Mouse (Mus musculus) liver, embryonic 15.5 days (tissue): ENCODE results near the gene Gm10130. TPM values are rescaled to one million over a fixed set of nuclear protein-coding genes. Genes with fewer than 3 reads are reported as not detected.
"Not testable (repeated sequence)": the region's sequence is repeated elsewhere in the genome, so short reads cannot be mapped to it uniquely, and the experiment has no call there.

Source experiments
- ATAC-seq: fragments of 200-750 bp; cut with Nextera tagmentation; 2 replicates; pipeline ENCODE4 v1.8.0; 2017; ENCODE audit warnings: moderate number of reproducible peaks, mild to moderate bottlenecking, moderate library complexity; ENCODE audit not compliant: insufficient read depth
- H3K27ac ChIP-seq: fragments of 300-500 bp; sonication (generic); replicated peaks from 2 replicates; pipeline ENCODE4 v1.5.1; 2015; ENCODE audit warnings: mild to moderate bottlenecking, inconsistent platforms
- H3K27me3 ChIP-seq: fragments of 300-500 bp; sonication (generic); 2 replicates; pipeline ENCODE4 v1.6.1; 2015; ENCODE audit warnings: mild to moderate bottlenecking, inconsistent platforms
- H3K36me3 ChIP-seq: fragments of 300-500 bp; sonication (generic); replicated peaks from 2 replicates; pipeline ENCODE4 v1.6.1; 2015; ENCODE audit warnings: moderate library complexity, mild to moderate bottlenecking, inconsistent platforms
- H3K4me1 ChIP-seq: fragments of 300-500 bp; sonication (generic); replicated peaks from 2 replicates; pipeline ENCODE4 v1.6.1; 2015; ENCODE audit warnings: inconsistent platforms
- H3K4me2 ChIP-seq: fragments of 300-500 bp; sonication (generic); 2 replicates; pipeline ENCODE4 v1.6.1; 2015; ENCODE audit warnings: moderate library complexity, mild to moderate bottlenecking, inconsistent platforms
- H3K4me3 ChIP-seq: fragments of 300-500 bp; sonication (generic); replicated peaks from 2 replicates; pipeline ENCODE4 v1.5.1; 2015; ENCODE audit warnings: mild to moderate bottlenecking, inconsistent platforms
- H3K9ac ChIP-seq: fragments of 300-500 bp; sonication (generic); 2 replicates; pipeline ENCODE4 v1.6.1; 2015; ENCODE audit warnings: moderate library complexity, mild to moderate bottlenecking, inconsistent platforms
- H3K9me3 ChIP-seq: fragments of 300-500 bp; sonication (generic); replicated peaks from 2 replicates; pipeline ENCODE4 v1.6.1; 2016; ENCODE audit warnings: inconsistent platforms
- WGBS: fragments of 180-500 bp; shearing (Covaris S2); methylation state at CpG from one replicate; pipeline ENCODE4 v1.1.7; 2015; ENCODE audit warnings: mixed read lengths; ENCODE audit not compliant: insufficient replicate concordance; 5-methylcytosine and 5-hydroxymethylcytosine counted together
- polyA plus RNA-seq: library from polyadenylated mRNA; unstranded; fragments of >200 nt; fragmentation: Nextera tagmentation; extraction: Ambion mirVana; gene quantifications from 2 replicates; pipeline ENCODE4 v1.2.1, GENCODE M21; 2015

Gene Gm10130
- 0.68 and 0.89 TPM in 2 replicates for polyA plus RNA-seq

DNA sequence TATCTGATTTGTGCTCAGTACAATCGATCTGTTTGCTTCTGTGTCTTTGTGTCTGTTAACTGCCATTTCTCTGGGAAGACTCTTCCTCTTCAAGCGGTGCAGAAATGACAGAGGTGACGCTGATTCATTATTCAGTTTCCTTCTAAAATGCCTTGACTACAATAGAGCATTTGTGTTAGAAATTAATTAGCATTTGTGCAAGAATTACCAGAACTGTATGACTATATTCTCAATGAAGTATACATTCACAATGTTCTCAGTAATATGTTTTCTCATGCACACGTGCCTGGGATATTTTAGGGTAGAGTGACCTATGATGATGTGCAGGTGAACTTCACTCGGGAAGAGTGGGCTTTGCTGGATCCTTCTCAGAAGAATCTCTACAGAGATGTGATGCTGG, at the start of gene Gm10130:
Gene Gm10130 (plus strand): TSS at position 301 of the 400 bp plus-strand sequence.
- Histone ChIP-seq H3K27me3 (no peaks in the 10 kb centered on the region), H3K9ac (no peak within 1 kb of the TSS), H3K9me3 (no peaks in the 10 kb centered on the region), H3K36me3 (peaks cover 35% of the 10 kb centered on the region), H3K4me3 (no peak within 1 kb of the TSS), H3K27ac (no peak within 1 kb of the TSS), H3K4me1 (no peaks in the 10 kb centered on the region), H3K4me2 (no peak within 1 kb of the TSS)
- ATAC-seq, result no peak
- 74% methylated on average over 5 of the region's 5 CpGs for WGBS

DNA sequence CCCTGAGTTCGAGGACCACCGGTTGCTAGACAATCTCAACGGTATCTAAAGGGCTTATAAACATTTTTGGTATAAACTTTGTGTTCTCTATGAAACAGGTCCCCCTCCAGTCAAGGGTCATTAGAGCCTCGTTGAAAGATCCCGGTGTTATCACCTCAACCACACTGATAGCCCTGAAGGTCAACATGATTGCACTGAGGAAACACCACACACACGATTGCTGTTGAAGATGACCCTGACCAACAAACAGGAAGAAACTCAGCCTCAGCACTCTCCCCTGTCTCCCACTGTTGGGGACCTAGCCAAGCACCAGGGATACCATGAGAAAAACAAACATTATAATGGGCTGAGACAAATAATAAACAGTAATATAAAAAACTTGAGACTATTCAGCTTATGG, 29.8 kb upstream of the Gm10130 start:
- Histone ChIP-seq H3K27ac (no peak overlapping the region), H3K4me2 (no peak overlapping the region), H3K4me1 (no peaks in the 10 kb centered on the region), H3K36me3 (no peaks in the 10 kb centered on the region), H3K27me3 (no peaks in the 10 kb centered on the region), H3K9ac (no peak overlapping the region), H3K4me3 (no peak overlapping the region), H3K9me3 (no peaks in the 10 kb centered on the region)
- WGBS, result 60% methylated on average over 6 of the region's 6 CpGs
- no peak for ATAC-seq

DNA sequence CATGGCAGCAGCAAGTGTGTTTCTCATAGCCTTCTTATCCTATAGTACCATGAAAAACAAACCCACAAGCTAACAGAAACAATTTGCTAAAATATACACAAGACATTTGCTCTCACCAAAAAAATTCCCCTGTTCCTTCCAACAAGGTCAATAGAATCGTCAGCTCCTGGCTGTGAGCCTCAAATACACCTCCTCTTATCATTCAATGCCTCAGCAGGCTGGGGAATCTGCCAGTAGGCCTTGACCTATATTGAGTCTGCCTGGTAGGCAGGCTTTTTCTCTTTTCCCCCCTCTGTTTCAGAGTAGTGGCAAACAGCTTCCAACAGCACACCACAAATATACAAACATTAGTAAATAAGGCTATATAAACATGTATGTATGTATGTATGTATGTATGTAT, 24.4 kb upstream of the Gm10130 start:
- no peak overlapping the region for H3K9ac ChIP-seq
- ATAC-seq, result no peak
- 16% methylated on average over 1 of the region's 1 CpGs for WGBS

DNA sequence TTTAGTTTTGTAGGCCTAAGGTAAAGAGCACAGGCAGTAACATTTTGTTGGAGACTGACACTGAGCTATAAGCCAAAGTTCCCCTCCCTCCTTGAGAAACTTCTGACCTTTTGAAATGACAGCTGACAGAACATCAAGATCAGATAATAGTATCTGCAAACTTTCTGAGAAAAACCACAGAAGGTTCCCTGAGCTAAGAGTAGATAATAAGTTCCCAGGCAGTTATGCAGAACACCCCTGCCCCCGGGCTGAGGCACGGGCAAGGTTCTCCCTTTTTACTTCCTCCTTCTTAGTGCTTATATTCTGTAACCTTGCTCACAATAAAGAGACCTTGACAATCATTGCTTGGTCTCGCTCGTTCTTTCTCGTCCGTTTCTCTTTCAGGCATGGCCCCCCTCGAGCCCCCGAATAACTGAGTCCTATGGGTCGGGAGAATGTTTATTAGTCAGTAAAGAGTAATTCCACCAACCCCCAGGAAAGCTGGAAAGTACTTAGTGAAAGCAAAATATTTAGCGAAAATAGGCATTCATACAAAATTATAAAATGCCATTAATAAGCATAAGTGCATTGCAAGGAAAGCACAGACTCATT, 16.2 kb upstream of the Gm10130 start:
- H3K27me3 ChIP-seq, result no peaks in the 10 kb centered on the region
- H3K4me3 ChIP-seq, result no peak overlapping the region
- no peak overlapping the region for H3K9ac ChIP-seq
- 54% methylated on average over 10 of the region's 10 CpGs for WGBS
- H3K4me2 ChIP-seq, result no peak overlapping the region
- H3K9me3 ChIP-seq, result no peaks in the 10 kb centered on the region
- 0 out of 2 replicates have a peak, but pooled peaks cover 3% of the 10 kb centered on the region for H3K4me1 ChIP-seq
- ATAC-seq, result no peak
- H3K27ac ChIP-seq, result no peak overlapping the region
- H3K36me3 ChIP-seq, result no peaks in the 10 kb centered on the region

More for the DNA sequence above, 24.4 kb upstream of the Gm10130 start:
- Histone ChIP-seq H3K4me1 (no peaks in the 10 kb centered on the region), H3K27me3 (no peaks in the 10 kb centered on the region), H3K4me2 (no peak overlapping the region), H3K4me3 (no peak overlapping the region), H3K9me3 (no peaks in the 10 kb centered on the region), H3K27ac (no peak overlapping the region), H3K36me3 (no peaks in the 10 kb centered on the region)

DNA sequence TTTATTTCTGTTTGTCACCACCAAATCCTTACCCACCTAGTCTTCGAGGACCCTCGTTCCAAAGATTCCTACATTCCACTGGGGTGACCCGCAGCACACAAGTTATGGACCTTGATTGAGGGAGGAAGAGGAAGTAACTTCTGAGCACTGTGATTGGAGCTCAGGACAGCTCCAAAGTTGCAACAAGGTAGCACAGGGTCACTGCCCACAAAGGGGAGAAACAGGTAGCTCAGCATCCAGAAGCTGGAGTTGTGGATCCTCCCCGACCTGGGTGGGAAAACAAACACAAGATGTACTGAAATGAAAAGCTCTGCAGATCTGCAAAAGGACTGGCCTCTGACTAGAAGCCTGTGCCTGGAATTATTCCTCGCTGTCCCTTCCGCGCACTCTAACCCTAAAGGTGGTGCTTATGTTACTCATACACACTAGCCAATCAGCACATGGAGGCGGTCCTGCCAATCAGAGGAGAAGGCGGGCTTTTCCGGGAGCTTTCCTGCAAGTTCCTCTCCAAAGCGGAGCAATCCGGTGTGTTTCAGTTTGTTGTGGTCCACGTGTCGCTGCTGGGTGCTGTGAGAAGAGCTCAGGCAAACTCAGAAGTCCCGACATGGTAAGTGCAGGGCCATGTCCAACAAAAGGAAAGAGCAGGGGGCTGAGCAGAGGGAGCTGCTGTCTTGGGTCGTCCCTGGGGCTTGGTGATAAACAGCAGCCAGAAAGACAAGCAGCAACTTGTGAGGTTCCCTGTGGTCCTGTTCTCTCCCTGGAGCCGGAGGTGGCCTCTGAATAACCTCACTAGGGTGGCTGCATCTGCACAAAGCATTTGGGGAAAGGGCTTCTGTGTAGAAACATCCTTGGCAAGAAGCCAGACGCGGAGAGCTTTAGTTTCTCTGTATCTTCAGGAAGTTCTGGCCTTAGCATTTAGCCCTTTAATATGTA, 12.3 kb upstream of the Gm10130 start:
- H3K4me3 ChIP-seq, result peak overlapping the region; percentile 64
- H3K9ac ChIP-seq, result peak overlapping the region; percentile 37; the same call in 1 of the 2 replicates
- H3K9me3 ChIP-seq, H3K4me1 ChIP-seq, H3K27me3 ChIP-seq, H3K36me3 ChIP-seq: not testable (repeated sequence)
- peak; percentile 95 for ATAC-seq
- 0 out of 2 replicates have a peak overlapping the region, but pooled peaks have one; percentile 38 for H3K27ac ChIP-seq
- 5% methylated on average over 19 of the region's 19 CpGs for WGBS
- H3K4me2 ChIP-seq, result peak overlapping the region; percentile 70

DNA sequence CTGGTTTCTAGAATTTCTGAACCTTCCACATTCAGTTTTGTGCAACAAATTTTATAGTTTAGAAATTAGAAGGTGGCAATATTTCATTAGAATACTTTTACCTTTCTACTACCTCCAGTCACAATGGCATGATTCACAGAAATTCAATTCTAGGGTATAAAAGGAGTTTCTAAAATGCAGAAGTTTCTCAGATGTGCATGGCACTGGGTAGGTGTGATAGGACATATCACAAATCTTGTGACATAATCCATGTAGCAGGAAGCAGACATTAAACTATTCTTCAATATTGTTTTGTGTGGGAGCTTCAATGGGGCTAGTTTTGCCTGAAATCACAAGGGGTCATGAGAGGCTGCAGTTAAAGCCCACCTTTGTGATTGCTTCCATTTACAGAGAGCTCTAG, 7.4 kb upstream of the Gm10130 start:
- Histone ChIP-seq H3K36me3 (peaks cover 8% of the 10 kb centered on the region; the same call in 1 of the 2 replicates), H3K27me3 (no peaks in the 10 kb centered on the region), H3K9ac (no peak overlapping the region), H3K4me3 (no peak overlapping the region), H3K27ac (no peak overlapping the region), H3K4me1 (no peaks in the 10 kb centered on the region), H3K9me3 (no peaks in the 10 kb centered on the region), H3K4me2 (no peak overlapping the region)
- ATAC-seq, result no peak

DNA sequence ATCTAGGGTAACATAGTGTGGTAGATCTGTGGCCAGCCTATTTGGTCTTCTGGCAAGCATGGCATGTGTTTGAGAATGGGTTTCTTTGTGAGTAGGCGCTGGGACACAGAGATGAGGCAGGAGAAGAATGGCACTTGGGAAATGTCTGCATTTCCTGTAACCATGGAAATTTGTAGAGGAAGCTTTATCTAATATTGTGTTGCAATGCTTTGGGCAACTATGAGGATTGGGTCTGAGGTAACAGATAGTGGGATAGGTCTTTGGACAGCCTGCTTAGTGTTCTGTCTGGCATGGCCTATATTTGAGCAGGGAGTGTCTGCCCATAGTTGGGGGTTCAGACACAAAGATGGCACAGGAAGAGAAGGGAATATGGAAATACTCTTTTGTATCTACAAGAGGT, 4.5 kb upstream of the Gm10130 start:
- H3K36me3 ChIP-seq, result peaks cover 14% of the 10 kb centered on the region
- H3K4me1 ChIP-seq, result no peaks in the 10 kb centered on the region
- no peak overlapping the region for H3K27ac ChIP-seq
- WGBS, result 69% methylated on average over 1 of the region's 1 CpGs
- no peak for ATAC-seq
- H3K4me3 ChIP-seq, result no peak overlapping the region
- no peaks in the 10 kb centered on the region for H3K9me3 ChIP-seq
- no peak overlapping the region for H3K4me2 ChIP-seq
- H3K27me3 ChIP-seq, result no peaks in the 10 kb centered on the region
- H3K9ac ChIP-seq, result no peak overlapping the region

DNA sequence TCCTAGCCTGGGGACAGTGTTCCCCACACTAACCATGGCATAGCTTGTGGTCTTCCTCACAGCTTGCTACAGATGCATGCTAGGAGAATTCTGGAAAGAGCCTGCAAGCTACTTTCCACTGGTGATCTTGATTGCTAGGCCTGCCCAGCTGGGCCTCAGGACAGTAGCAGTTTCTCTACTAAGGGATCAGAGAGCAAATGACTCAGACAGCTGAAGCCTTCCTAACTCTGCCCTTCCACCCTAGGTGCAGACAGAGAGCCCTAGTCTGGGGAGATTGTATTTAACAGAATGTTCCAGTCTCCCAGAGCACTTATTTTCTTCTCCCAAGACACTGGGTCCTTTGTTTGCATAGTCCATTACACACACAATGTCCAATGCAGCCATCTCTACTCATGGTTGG, 33.6 kb downstream of the Gm10130 start:
- not testable (repeated sequence) for H3K36me3 ChIP-seq, H3K4me1 ChIP-seq, H3K9ac ChIP-seq, H3K27me3 ChIP-seq, H3K27ac ChIP-seq, ATAC-seq, H3K4me2 ChIP-seq, H3K9me3 ChIP-seq, H3K4me3 ChIP-seq

DNA sequence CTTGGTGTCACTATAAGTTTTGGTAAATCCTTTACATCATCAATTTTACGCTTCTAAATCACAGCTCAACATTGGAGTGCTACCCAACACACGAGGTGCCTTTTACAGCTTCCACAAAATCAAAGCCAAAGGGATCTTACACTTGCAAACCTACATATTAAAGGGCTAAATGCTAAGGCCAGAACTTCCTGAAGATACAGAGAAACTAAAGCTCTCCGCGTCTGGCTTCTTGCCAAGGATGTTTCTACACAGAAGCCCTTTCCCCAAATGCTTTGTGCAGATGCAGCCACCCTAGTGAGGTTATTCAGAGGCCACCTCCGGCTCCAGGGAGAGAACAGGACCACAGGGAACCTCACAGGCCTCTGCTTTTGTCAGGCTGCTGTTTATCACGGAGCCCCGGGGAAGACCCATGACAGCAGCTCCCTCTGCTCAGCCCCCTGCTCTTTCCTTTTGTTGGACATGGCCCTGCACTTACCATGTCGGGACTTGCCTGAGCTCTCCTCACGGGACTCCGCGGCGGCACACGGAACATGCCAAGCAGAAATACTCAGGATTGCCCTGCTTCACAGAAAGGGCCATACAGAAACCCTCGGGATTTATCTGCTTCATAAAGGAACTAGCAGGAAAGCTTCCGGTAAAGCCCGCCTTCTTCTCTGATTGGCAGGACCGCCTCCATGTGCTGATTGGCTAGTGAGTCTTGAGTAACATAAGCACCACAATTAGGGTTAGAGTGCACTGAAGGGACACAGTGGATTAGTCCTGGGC, 38.8 kb downstream of the Gm10130 start, which contains the start of gene 3300002I08Rik:
Gene 3300002I08Rik (minus strand): TSS at position 653 of the 765 bp plus-strand sequence.
- H3K9me3 ChIP-seq, H3K36me3 ChIP-seq, H3K27me3 ChIP-seq, H3K4me1 ChIP-seq, H3K27ac ChIP-seq: not testable (repeated sequence)
- peak within 1 kb of the TSS; percentile 65 for H3K4me2 ChIP-seq
- peak; percentile 93 for ATAC-seq
- peak within 1 kb of the TSS; percentile 62 for H3K4me3 ChIP-seq
- 3% methylated on average over 17 of the region's 17 CpGs for WGBS
- peak within 1 kb of the TSS; percentile 46; the same call in 1 of the 2 replicates for H3K9ac ChIP-seq

DNA sequence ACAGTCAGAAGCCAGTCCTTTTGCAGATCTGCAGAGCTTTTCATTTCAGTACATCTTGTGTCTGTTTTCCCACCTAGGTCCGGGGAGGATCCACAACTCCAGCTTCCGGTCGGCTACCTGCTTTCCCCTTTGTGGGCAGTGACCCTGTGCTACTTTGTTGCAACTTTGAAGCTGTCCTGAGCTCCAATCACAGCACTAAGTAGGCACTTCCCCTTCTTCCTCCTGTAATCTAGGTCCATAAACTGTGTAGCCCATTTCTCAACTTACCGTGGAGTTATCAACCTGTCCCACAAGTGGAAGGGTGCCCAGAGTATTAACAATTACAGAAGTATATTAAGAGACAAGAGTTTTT, 39.4 kb downstream of the Gm10130 start:
- H3K27me3 ChIP-seq, result no peaks in the 10 kb centered on the region
- under 1% methylated on average over 4 of the region's 4 CpGs for WGBS
- ATAC-seq, result peak; percentile 50
- no peaks in the 10 kb centered on the region for H3K36me3 ChIP-seq
- H3K9ac ChIP-seq, result no peak overlapping the region
- peaks cover 2% of the 10 kb centered on the region; the same call in 1 of the 2 replicates for H3K4me1 ChIP-seq
- H3K27ac ChIP-seq, result no peak overlapping the region
- no peaks in the 10 kb centered on the region for H3K9me3 ChIP-seq
- H3K4me3 ChIP-seq, result peak overlapping the region; percentile 62
- H3K4me2 ChIP-seq, result peak overlapping the region; percentile 65

DNA sequence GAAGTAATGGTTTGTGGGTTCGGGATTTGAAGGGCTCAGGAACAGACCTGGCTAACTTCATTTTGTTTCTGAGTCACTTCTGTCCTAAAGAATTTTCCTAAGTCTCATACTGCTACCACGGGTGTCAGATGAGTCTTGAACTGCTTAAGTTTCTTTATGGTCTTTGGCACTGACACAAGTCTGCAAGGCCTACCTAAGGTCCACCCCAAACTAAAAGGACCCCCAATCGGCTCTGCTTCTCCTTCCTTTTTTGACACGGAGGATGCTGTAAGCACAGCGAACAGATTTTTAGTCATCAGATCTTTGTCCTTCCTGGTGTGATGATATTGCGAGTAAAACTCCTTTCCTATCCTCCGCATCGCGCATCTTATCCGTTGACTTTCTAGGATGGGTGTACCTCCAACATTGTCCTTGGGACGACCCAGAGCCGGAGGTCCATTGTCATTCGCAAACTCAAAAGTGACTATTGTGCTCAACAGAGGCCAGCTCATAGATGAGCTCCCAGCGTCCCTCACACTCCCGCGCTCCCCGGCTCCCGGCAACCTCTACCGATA, 62.1 kb downstream of the Gm10130 start:
- WGBS, result 79% methylated on average over 19 of the region's 19 CpGs
- not testable (repeated sequence) for H3K27ac ChIP-seq, H3K36me3 ChIP-seq, H3K4me1 ChIP-seq, ATAC-seq, H3K9me3 ChIP-seq, H3K4me2 ChIP-seq, H3K27me3 ChIP-seq, H3K4me3 ChIP-seq, H3K9ac ChIP-seq
